In the genomic region with DNA sequence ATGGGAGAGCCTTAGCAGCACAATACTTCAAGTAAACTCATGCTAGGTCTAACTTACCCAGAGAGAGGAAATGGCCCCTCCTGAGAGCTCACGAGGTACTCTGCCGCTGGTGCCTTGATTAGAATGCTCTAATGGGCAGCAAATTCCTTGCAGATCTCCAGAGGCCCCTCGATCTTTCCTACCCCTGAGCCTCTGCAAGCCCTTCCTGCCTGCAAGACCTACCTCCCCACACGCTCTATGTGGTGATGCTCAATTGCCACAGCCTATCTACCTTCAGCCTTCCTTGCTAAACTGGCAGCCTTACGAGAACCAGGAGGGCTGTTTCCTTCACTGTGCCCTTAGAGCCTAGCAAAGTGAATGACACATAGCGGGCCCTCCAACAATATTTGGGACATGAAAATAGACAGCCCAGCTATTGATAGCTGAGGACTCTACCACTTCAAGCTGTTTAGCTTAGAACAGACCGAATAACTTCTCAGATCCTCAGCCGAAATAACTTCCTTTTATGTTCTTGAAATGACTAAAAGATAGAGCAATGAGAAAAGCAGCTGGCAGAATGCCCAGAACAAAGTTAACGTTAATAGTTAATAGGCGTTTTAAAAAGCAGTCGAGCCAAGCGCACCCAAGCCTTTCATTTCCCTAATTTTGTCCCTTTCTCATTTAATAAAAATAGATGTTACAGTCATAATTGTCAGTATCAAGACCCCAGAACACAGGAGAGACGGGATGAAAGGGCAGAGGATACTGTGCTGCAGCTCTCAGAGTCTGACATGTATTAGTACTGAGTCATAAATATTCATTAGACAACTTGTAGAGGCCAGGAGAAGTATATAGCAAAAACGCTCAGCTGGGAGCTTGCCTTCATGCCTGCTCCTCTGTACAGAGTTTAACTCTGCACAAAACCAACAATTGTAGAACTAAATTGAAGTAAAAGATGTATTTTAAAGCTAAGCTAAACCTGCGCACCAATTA, we compare ENCODE assay signal across 8 mouse cellular contexts. TPM values are rescaled to one million over a fixed set of nuclear protein-coding genes. Genes with fewer than 3 reads are reported as not detected.
DNase-seq lines count a peak whose midpoint lies in the region; ATAC-seq lines count a peak whose summit lies in the region.
"Had no signal": no experiment of that assay in that cellular context is flagged by ENCODE, and none has a peak within 500 bp of the region (broad histone marks: within the 10 kb centered on the region; RNA-seq: fewer than 3 reads in every experiment).

No protein-coding gene starts in this region.

- H3K27me3 ChIP-seq in embryonic facial prominence, embryonic 14.5 days (replicated peaks; ENCODE audit: control insufficient read depth, insufficient read depth, low read length) = no peaks in the 10 kb centered on the region
- H3K27me3 ChIP-seq in kidney, embryonic 14.5 days (ENCODE audit: control insufficient read depth, insufficient read depth, low read length) = no peaks in the 10 kb centered on the region
- H3K27me3 ChIP-seq: neural tube, embryonic 12.5 days had no signal

- no peak overlapping the region for H3K9ac ChIP-seq in embryonic facial prominence, embryonic 14.5 days (ENCODE audit: low read depth, low read length)
- H3K9ac ChIP-seq in kidney, embryonic 14.5 days (ENCODE audit: low read depth, low read length) = no peak overlapping the region
- H3K9ac ChIP-seq: neural tube, embryonic 12.5 days had no signal

- 34% methylated on average over 15 of the region's 15 CpGs for WGBS in embryonic facial prominence, embryonic 14.5 days
- 46% methylated on average over 15 of the region's 15 CpGs for WGBS in kidney, embryonic 14.5 days

- peak; percentile 27 to 50 for DNase-seq in right cerebral cortex, adult 2 months (ENCODE audit: low spot score in 2 of 2)
- DNase-seq in right cerebral cortex, postnatal 25 days = no peak
- DNase-seq in embryonic facial prominence, embryonic 14.5 days (ENCODE audit: low spot score) = peak; percentile 70
- peak; percentile 21 for DNase-seq in skeletal muscle tissue, adult 2 months (ENCODE audit: low read depth, low spot score)
- no peak for DNase-seq in left cerebral cortex, adult 8-10 months (ENCODE audit: low spot score in 2 of 2)
- DNase-seq in gastrocnemius, postnatal 25 days = no peak

- no peak overlapping the region for H3K4me3 ChIP-seq in embryonic facial prominence, embryonic 14.5 days (ENCODE audit: low read depth, low read length)
- H3K4me3 ChIP-seq in kidney, embryonic 14.5 days (ENCODE audit: low read length) = no peak overlapping the region
- H3K4me3 ChIP-seq: neural tube, embryonic 12.5 days had no signal

- ATAC-seq in embryonic facial prominence, embryonic 14.5 days (ENCODE audit: low read depth) = no peak
- no peak for ATAC-seq in kidney, embryonic 14.5 days (ENCODE audit: low FRiP score, low TSS enrichment)

- H3K9me3 ChIP-seq in embryonic facial prominence, embryonic 14.5 days (ENCODE audit: control insufficient read depth, low read length) = no peaks in the 10 kb centered on the region
- no peaks in the 10 kb centered on the region for H3K9me3 ChIP-seq in kidney, embryonic 14.5 days (ENCODE audit: control insufficient read depth, low read length)
- H3K9me3 ChIP-seq: neural tube, embryonic 12.5 days had no signal

- no peaks in the 10 kb centered on the region for H3K36me3 ChIP-seq in embryonic facial prominence, embryonic 14.5 days (ENCODE audit: control insufficient read depth, insufficient read depth, low read length)
- H3K36me3 ChIP-seq in kidney, embryonic 14.5 days (ENCODE audit: control insufficient read depth, insufficient read depth, low read length) = no peaks in the 10 kb centered on the region
- H3K36me3 ChIP-seq: neural tube, embryonic 12.5 days had no signal

- H3K4me2 ChIP-seq in embryonic facial prominence, embryonic 14.5 days (ENCODE audit: low read depth, low read length) = no peak overlapping the region
- H3K4me2 ChIP-seq in kidney, embryonic 14.5 days (replicated peaks; ENCODE audit: low read depth, low read length) = no peak overlapping the region
- H3K4me2 ChIP-seq: neural tube, embryonic 12.5 days had no signal

- no peak overlapping the region for H3K27ac ChIP-seq in embryonic facial prominence, embryonic 14.5 days (replicated peaks; ENCODE audit: low read depth, low read length)
- peak overlapping the region; percentile 2; the same call in 1 of the 2 replicates for H3K27ac ChIP-seq in kidney, embryonic 14.5 days (ENCODE audit: low read depth, low read length)
- H3K27ac ChIP-seq: neural tube, embryonic 12.5 days had no signal

- peaks cover 17% of the 10 kb centered on the region; the same call in 1 of the 2 replicates for H3K4me1 ChIP-seq in embryonic facial prominence, embryonic 14.5 days (ENCODE audit: control insufficient read depth, insufficient read depth, low read length)
- H3K4me1 ChIP-seq in kidney, embryonic 14.5 days (ENCODE audit: control insufficient read depth, insufficient read depth, low read length) = peaks cover 13% of the 10 kb centered on the region
- H3K4me1 ChIP-seq: neural tube, embryonic 12.5 days had no signal

RNA-seq across cellular contexts. Expression of a gene that starts 17.9 kb away (rescaled TPM):
- 83.1 and 89.7 TPM in 2 replicates for polyA plus RNA-seq in embryonic facial prominence, embryonic 14.5 days (2014; fragmentation: Nextera tagmentation; extraction: Ambion mirVana)
- polyA plus RNA-seq in kidney, embryonic 14.5 days (2014; fragmentation: Nextera tagmentation; extraction: Ambion mirVana) = 69.9 and 102 TPM in 2 replicates
- total RNA-seq in left cerebral cortex, adult 8-10 months (2022) = 100 to 1,000 TPM; 128 to 161 (median 154) TPM
- 10 to 100 TPM; 19.5 to 21.1 TPM for total RNA-seq in gastrocnemius, postnatal 25 days (2021)

Comparison
In these comparisons a context has a peak if more than half of its experiments do, and no peak if none do; other contexts are left out.
1. DNase-seq: peak in right cerebral cortex, adult 2 months (2 of 2), embryonic facial prominence, embryonic 14.5 days (single experiment) and skeletal muscle tissue, adult 2 months (single experiment); none in right cerebral cortex, postnatal 25 days (single experiment), left cerebral cortex, adult 8-10 months (0 of 2) and gastrocnemius, postnatal 25 days (single experiment).
2. RNA of a gene that starts 17.9 kb away (total RNA-seq): 128 to 161 TPM in left cerebral cortex, adult 8-10 months; 19.5 to 21.1 TPM in gastrocnemius, postnatal 25 days; every median in the first group is over 4 times any median in the second.